Mouse (Mus musculus) left cerebral cortex, postnatal 14 days (tissue): Measurements from ENCODE around the gene Kcnip2. TPM values are rescaled to one million over a fixed set of nuclear protein-coding genes. Genes with fewer than 3 reads are reported as not detected.
"Not testable (repeated sequence)": the region's sequence is repeated elsewhere in the genome, so short reads cannot be mapped to it uniquely, and the experiment has no call there.

Experiments
- DNase-seq, 2 experiments: peaks; one replicate each; pipeline ENCODE4 v3.0.0; 2021 to 2022; ENCODE audit warnings: low spot score in 2 of 2, mixed read lengths in 1 of 2
- intact Hi-C: fragments of 180-260 bp; cut with DNase I; formaldehyde crosslinking; loops from one replicate; pipeline ENCODE4 v1.15.1; 2025
- total RNA-seq, 2 experiments: library from RNA; stranded (reverse); gene quantifications; 2 replicates each; pipeline ENCODE4 v1.2.3; 2021

Gene Kcnip2
- total RNA-seq, 2 experiments from 2014 or later: 129 to 143 TPM

GRCm38 (mm10) chr19:45813801-45814200, 2.1 kb downstream of the Kcnip2 start:
- no peak for DNase-seq

GRCm38 (mm10) chr19:45813263-45813662, 2.6 kb downstream of the Kcnip2 start:
- peak; percentile 91 to 95 for DNase-seq
- intact Hi-C loops: loop anchor here (2.0 to 5.0 kb wide), 2 partner anchors 140 to 199 kb away; no protein-coding TSS in a partner anchor

More at GRCm38 (mm10) chr19:45813801-45814200, 2.1 kb downstream of the Kcnip2 start:
- intact Hi-C loops: loop anchor here (2.0 to 5.0 kb wide), 2 partner anchors 139 to 198 kb away; no protein-coding TSS in a partner anchor

- intact Hi-C loops: loop anchor here (2.0 to 5.0 kb wide), 2 partner anchors 140 to 200 kb away; no protein-coding TSS in a partner anchor
- no peak for DNase-seq
These were observed 3.1 kb downstream of the Kcnip2 start for GRCm38 (mm10) chr19:45812673-45813252.

- intact Hi-C loops: loop anchor here (2.0 to 5.0 kb wide), 2 partner anchors 141 to 200 kb away; no protein-coding TSS in a partner anchor
These were observed 3.7 kb downstream of the Kcnip2 start for GRCm38 (mm10) chr19:45812115-45812514.

GRCm38 (mm10) chr19:45811028-45811674, 4.7 kb downstream of the Kcnip2 start:
- DNase-seq: no peak
- intact Hi-C loops: loop anchor here (5.0 kb wide), 1 partner anchor 201 kb away; no protein-coding TSS in a partner anchor

More at GRCm38 (mm10) chr19:45812115-45812514, 3.7 kb downstream of the Kcnip2 start:
- DNase-seq: no peak

- no peak for DNase-seq
- intact Hi-C loops: no loop called here
These were observed 8.1 kb downstream of the Kcnip2 start for GRCm38 (mm10) chr19:45807732-45808131.

- intact Hi-C loops, DNase-seq: not testable (repeated sequence)
These were observed 10.0 kb downstream of the Kcnip2 start for GRCm38 (mm10) chr19:45805817-45806216.

- intact Hi-C loops: no loop called here
- DNase-seq: no peak
These were observed 11.1 kb downstream of the Kcnip2 start for GRCm38 (mm10) chr19:45804593-45805368.

- intact Hi-C loops: no loop called here
- no peak for DNase-seq
These were observed 12.5 kb downstream of the Kcnip2 start for GRCm38 (mm10) chr19:45803408-45803807.

- no peak for DNase-seq
- intact Hi-C loops: no loop called here
These were observed 13.2 kb downstream of the Kcnip2 start for GRCm38 (mm10) chr19:45802702-45803101.

- intact Hi-C loops: no loop called here
- DNase-seq: no peak
These were observed 19.0 kb downstream of the Kcnip2 start for GRCm38 (mm10) chr19:45796879-45797278.

- intact Hi-C loops: no loop called here
- no peak for DNase-seq
These were observed 19.8 kb downstream of the Kcnip2 start for GRCm38 (mm10) chr19:45796061-45796556.

- no peak for DNase-seq
- intact Hi-C loops: no loop called here
These were observed 20.4 kb downstream of the Kcnip2 start for GRCm38 (mm10) chr19:45795406-45795944.

GRCm38 (mm10) chr19:45794718-45795117, 21.1 kb downstream of the Kcnip2 start:
- no peak for DNase-seq
- intact Hi-C loops: no loop called here

- no peak for DNase-seq
- intact Hi-C loops: no loop called here
These were observed 23.5 kb downstream of the Kcnip2 start for GRCm38 (mm10) chr19:45792404-45792803.

- intact Hi-C loops: no loop called here
- DNase-seq: no peak
These were observed 25.7 kb downstream of the Kcnip2 start for GRCm38 (mm10) chr19:45789888-45790874.

- no peak for DNase-seq
- intact Hi-C loops: no loop called here
These were observed 26.5 kb downstream of the Kcnip2 start for GRCm38 (mm10) chr19:45789365-45789764.

GRCm38 (mm10) chr19:45788337-45788736, 27.5 kb downstream of the Kcnip2 start:
- intact Hi-C loops: no loop called here
- DNase-seq: no peak
